8 mouse cellular contexts compared by ENCODE assay signal in the genomic region with DNA sequence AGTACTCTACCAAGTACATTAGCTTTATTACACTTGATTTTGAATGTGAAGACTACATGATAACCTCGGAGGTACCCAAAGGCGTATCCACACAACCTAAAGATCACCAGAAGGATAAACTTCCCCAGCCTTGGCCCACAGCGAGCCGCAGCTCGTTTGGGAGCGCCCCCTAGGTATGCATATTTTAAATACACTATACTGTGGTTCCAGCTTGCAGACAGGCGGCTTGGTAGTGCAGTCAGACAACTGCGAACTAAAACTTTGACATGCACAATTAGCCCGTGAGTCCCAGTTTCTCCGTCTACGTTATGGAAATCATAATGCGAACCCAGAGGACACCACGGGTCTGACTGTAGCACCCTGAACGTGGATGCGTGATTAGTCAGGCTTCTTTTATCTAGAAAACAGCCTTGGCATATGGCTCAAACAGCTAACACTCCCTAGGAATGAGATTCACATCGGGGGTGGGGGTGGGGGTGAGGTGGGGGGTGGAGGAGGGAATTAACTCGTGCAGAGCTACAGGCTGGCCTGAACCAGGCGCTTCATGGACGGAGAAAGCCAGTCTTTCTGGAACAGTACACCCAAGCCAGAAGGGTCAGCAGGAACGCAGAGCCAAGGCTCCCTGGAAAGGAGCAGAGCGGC. TPM values are rescaled to one million over a fixed set of nuclear protein-coding genes. Genes with fewer than 3 reads are reported as not detected.
A peak's percentile ranks its signal among the peaks of the same experiment; 100 is the strongest.
DNase-seq lines count a peak whose midpoint lies in the region; ATAC-seq and TF ChIP-seq lines count a peak whose summit lies in the region.

No protein-coding gene starts in this region.

- peak overlapping the region; percentile 72 for H3K4me2 ChIP-seq in hindbrain, embryonic 13.5 days
- peak overlapping the region; percentile 81 for H3K4me2 ChIP-seq in liver, embryonic 11.5 days
- peak overlapping the region; percentile 70 for H3K4me2 ChIP-seq in midbrain, postnatal 0 days (ENCODE audit: low read depth, low read length, poor library complexity, severe bottlenecking)

- H3K4me1 ChIP-seq in hindbrain, embryonic 13.5 days (replicated peaks) = peaks cover 20% of the 10 kb centered on the region
- peaks cover 3% of the 10 kb centered on the region; the same call in 1 of the 2 replicates for H3K4me1 ChIP-seq in liver, embryonic 11.5 days (replicated peaks; ENCODE audit: control insufficient read depth, insufficient read depth, low read length)
- H3K4me1 ChIP-seq in midbrain, postnatal 0 days (ENCODE audit: insufficient read depth, low read length) = peaks cover 4% of the 10 kb centered on the region; the same call in 1 of the 2 replicates

- peaks cover 26% of the 10 kb centered on the region for H3K27me3 ChIP-seq in hindbrain, embryonic 13.5 days
- no peaks in the 10 kb centered on the region; the same call in 1 of the 2 replicates for H3K27me3 ChIP-seq in liver, embryonic 11.5 days (replicated peaks; ENCODE audit: control insufficient read depth, insufficient read depth, low read length)
- H3K27me3 ChIP-seq in midbrain, postnatal 0 days (ENCODE audit: insufficient read depth, low read length) = no peaks in the 10 kb centered on the region; the same call in 1 of the 2 replicates

- 3% methylated on average over 21 of the region's 21 CpGs for WGBS in hindbrain, embryonic 13.5 days
- 6% methylated on average over 21 of the region's 21 CpGs for WGBS in liver, embryonic 11.5 days
- WGBS in midbrain, postnatal 0 days = 4% methylated on average over 21 of the region's 21 CpGs

- ATAC-seq in hindbrain, embryonic 13.5 days (ENCODE audit: low FRiP score) = peak; percentile 57
- no peak; the same call in 1 of the 2 replicates for ATAC-seq in liver, embryonic 11.5 days (replicated peaks; ENCODE audit: low FRiP score)
- no peak for ATAC-seq in midbrain, postnatal 0 days (ENCODE audit: low FRiP score)

- peak overlapping the region; percentile 68 for H3K9ac ChIP-seq in hindbrain, embryonic 13.5 days
- H3K9ac ChIP-seq in liver, embryonic 11.5 days (ENCODE audit: low read depth, low read length) = peak overlapping the region; percentile 43; the same call in 1 of the 2 replicates
- H3K9ac ChIP-seq in midbrain, postnatal 0 days (replicated peaks; ENCODE audit: low read length, poor library complexity, severe bottlenecking) = no peak overlapping the region; the same call in 1 of the 2 replicates

- intact Hi-C loops in gastrocnemius, postnatal 14 days (cut with DNase I; ENCODE audit: low total_unique reads) = no loop called here

- no peak overlapping the region for H3K27ac ChIP-seq in hindbrain, embryonic 13.5 days
- no peak overlapping the region for H3K27ac ChIP-seq in liver, embryonic 11.5 days (ENCODE audit: low read depth, low read length)
- H3K27ac ChIP-seq in midbrain, postnatal 0 days (ENCODE audit: low read depth, low read length) = no peak overlapping the region

- peak; percentile 75 for TF ChIP-seq CTCF in midbrain, postnatal 0 days (IDR thresholded peaks at IDR 0.05)

- no peaks in the 10 kb centered on the region for H3K36me3 ChIP-seq in hindbrain, embryonic 13.5 days
- H3K36me3 ChIP-seq in liver, embryonic 11.5 days (ENCODE audit: control insufficient read depth, insufficient read depth, low read length) = no peaks in the 10 kb centered on the region
- no peaks in the 10 kb centered on the region for H3K36me3 ChIP-seq in midbrain, postnatal 0 days (ENCODE audit: insufficient read depth, low read length)

- H3K9me3 ChIP-seq in hindbrain, embryonic 13.5 days = no peaks in the 10 kb centered on the region
- H3K9me3 ChIP-seq in liver, embryonic 11.5 days (ENCODE audit: control insufficient read depth, low read length) = no peaks in the 10 kb centered on the region
- no peaks in the 10 kb centered on the region for H3K9me3 ChIP-seq in midbrain, postnatal 0 days (ENCODE audit: low read length)

- peak overlapping the region; percentile 49 for H3K4me3 ChIP-seq in hindbrain, embryonic 13.5 days
- peak overlapping the region; percentile 59 for H3K4me3 ChIP-seq in liver, embryonic 11.5 days (ENCODE audit: low read depth, low read length)
- H3K4me3 ChIP-seq in midbrain, postnatal 0 days (ENCODE audit: low read depth, low read length) = peak overlapping the region; percentile 41

- DNase-seq in adrenal gland, adult 8-10 months = peak; percentile 25
- DNase-seq in adrenal gland, postnatal 25 days = no peak
- peak; percentile 33 for DNase-seq in MN1 (ENCODE audit: low spot score)
- DNase-seq in fibroblast of lung, adult 2 months (ENCODE audit: low read depth) = peak; percentile 15
- DNase-seq in liver, embryonic 11.5 days (ENCODE audit: low spot score) = peak; percentile 31
- DNase-seq in midbrain, postnatal 0 days (ENCODE audit: low spot score) = peak; percentile 62
- no peak for DNase-seq in gastrocnemius, postnatal 14 days

RNA-seq across cellular contexts. Expression of a gene that starts 0.7 kb away (rescaled TPM):
- 10 to 100 TPM in 3 of 4 experiments, 1 to 10 TPM in 1; 9.7 to 17.5 (median 14.1) TPM for total RNA-seq in adrenal gland, adult 8-10 months (2022)
- total RNA-seq in adrenal gland, postnatal 25 days (2021) = 14.8 and 15.8 TPM in 2 replicates
- 2.2 and 2.5 TPM in 2 replicates for polyA plus RNA-seq in hindbrain, embryonic 13.5 days (2015; fragmentation: Nextera tagmentation; extraction: Ambion mirVana)
- polyA plus RNA-seq in liver, embryonic 11.5 days (2014; fragmentation: Nextera tagmentation; extraction: Ambion mirVana) = 0.68 and 0.77 TPM in 2 replicates
- total RNA-seq in midbrain, postnatal 0 days (2014; rRNA removed) = 1.8 and 2.0 TPM in 2 replicates
- 1.3 and 2.1 TPM in 2 replicates for polyA plus RNA-seq in midbrain, postnatal 0 days (2015; fragmentation: Nextera tagmentation; extraction: Ambion mirVana)
- 1 to 10 TPM in 1 of 2 experiments, under 1 TPM in 1; 0.86 to 1.2 TPM for total RNA-seq in gastrocnemius, postnatal 14 days (2021)

RNA-seq across cellular contexts. Expression of a gene that starts 58.5 kb away (rescaled TPM):
- total RNA-seq in adrenal gland, adult 8-10 months (2022) = not detected
- total RNA-seq in adrenal gland, postnatal 25 days (2021) = not detected in 2 replicates
- polyA plus RNA-seq in hindbrain, embryonic 13.5 days (2015; fragmentation: Nextera tagmentation; extraction: Ambion mirVana) = 0.06 TPM in 1 of 2 replicates, not detected in the other
- not detected in 2 replicates for polyA plus RNA-seq in liver, embryonic 11.5 days (2014; fragmentation: Nextera tagmentation; extraction: Ambion mirVana)
- total RNA-seq in midbrain, postnatal 0 days (2014; rRNA removed) = not detected in 2 replicates
- not detected in 2 replicates for polyA plus RNA-seq in midbrain, postnatal 0 days (2015; fragmentation: Nextera tagmentation; extraction: Ambion mirVana)
- not detected for total RNA-seq in gastrocnemius, postnatal 14 days (2021)

Comparison
In these comparisons a context has a peak if more than half of its experiments do, and no peak if none do; other contexts are left out.
1. DNase-seq: peak in adrenal gland, adult 8-10 months (single experiment), MN1 (single experiment), fibroblast of lung, adult 2 months (single experiment), liver, embryonic 11.5 days (single experiment) and midbrain, postnatal 0 days (single experiment); none in adrenal gland, postnatal 25 days (single experiment) and gastrocnemius, postnatal 14 days (single experiment).
2. Peak in every context shown above with its lines, with median percentiles within 50 percentile points of each other: H3K4me2 ChIP-seq and H3K4me3 ChIP-seq.